Mouse (Mus musculus): ENCODE measurements around the gene Rcc1. TPM values are rescaled to one million over a fixed set of nuclear protein-coding genes. Genes with fewer than 3 reads are reported as not detected.

Gene Rcc1
- total RNA-seq, 2 experiments from 2014 or later, result 6.4 to 7.5 TPM

DNA sequence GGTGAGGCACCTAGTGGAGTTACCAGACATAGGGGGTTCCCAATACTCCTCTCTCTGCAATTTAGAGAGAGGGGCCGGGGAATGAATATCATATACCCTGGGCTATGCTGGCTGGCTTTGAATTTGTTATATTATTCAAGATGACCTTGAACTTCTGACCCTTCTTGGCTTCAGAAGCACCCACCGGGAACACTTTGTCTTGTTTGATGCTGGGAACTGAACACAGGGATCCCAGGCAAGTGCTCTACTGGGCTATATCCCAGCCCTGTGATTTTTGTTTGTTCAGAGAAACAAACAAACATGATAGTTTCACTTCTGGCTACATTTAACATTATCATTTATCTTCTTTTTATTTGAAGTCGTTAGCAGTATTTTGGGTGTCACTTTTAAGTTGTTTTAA lies 2.0 kb upstream of the Rcc1 start:
- DNase-seq, result no peak

DNA sequence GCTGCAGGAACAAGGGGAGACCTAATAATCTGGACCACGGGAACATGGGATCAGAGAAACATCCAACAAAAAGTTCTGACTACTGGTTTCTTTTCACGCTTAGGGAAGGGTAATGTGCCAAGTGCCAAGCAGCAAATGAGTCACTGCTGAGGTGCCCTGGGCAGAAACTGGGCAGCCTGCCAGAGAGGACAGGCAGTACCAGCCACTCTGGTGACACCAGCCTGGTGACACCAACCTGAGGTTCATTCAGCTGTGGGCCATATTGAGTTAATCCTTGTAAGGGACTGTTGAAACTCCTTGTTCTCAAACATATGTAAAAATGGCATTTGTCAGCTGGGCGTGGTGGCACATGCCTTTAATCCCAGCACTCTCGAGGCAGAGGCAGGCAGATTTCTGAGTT lies 1.2 kb upstream of the Rcc1 start:
- DNase-seq, result peak; percentile 42

DNA sequence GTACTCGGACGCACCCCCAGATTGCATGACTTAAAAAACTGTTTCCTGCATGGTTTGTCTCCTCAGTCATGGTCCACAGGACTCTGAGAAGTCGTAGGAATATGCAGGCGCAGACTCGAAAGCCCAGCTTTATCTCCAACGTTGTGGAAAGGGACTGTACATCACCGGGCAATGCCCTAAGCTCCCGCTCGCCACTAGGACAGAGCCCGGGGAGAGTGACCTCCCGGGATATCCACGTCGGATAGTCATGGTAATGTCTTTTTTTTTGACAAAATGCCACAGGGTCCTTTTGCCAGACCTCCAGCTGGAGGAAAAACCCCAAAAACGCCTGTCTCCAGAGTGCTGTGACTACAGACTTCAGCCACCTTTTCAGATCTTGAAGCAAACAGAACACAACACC lies 666 bp downstream of the Rcc1 start:
- DNase-seq, result peak; percentile 31 to 60

DNA sequence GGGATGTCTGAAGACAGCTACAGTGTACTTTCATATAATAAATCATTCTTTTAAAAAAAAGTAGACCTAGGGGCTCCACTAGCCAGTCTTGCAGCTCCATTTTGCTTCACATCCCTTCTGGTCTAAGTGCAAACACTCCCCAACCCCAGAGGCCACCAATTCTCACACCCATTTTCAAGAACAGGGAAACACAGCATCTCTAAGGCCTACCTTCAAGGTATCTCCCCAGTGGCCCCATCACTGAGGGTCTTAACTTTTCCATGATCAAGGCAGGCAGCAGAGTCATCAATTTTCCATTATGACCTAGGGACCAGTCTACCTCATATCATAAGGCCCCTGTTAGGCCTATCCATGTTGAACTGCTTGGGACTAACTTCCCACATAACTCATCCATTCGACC lies 2.0 kb downstream of the Rcc1 start:
- DNase-seq, result no peak

DNA sequence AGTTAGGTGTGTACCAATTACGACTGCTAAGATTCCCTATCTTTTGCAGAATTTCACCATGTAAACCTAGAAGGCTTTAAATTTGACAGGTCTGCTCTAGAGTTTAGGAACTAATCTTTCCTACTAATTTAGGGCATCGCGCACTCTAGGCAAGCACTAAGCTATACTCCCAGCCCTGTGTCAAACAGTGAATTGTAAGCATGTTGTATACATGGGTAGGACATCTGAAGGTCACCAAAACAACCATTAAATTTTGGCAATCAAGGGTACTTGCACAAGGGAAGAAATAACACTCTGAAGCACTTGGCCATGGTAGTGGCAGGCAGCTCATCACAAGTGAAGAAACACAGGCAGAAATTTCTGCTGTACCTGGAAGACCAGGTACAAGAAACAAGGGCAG lies 2.6 kb downstream of the Rcc1 start:
- DNase-seq, result no peak

DNA sequence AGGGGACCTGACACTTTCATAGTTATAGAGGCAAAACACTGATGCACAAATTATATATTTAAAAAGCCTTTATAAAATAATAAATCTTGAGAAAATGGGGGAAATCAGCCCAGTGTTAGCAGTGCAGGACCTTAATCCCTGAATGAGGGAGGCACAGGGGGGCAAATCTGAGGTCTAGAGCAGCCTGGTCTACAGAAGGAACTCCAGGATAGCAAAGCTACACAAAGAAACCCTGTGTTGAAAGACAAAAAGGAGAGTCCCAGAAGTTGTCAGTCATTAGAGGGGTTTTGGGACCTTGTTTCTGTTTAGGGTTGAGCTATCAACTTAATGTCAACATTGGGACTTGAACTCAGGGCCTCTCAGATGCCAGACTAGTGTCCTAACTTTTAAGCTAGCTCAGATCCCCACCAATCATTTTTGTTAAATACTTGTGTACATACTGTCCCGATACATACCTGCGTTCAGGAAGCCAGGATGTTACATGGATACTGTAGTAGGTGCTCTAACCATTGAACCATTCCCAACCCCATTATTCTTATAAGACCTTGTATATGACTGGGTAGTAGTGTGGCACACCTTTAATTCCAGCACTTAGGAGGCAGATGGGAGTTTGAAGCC lies 3.2 kb downstream of the Rcc1 start:
- no peak for DNase-seq

DNA sequence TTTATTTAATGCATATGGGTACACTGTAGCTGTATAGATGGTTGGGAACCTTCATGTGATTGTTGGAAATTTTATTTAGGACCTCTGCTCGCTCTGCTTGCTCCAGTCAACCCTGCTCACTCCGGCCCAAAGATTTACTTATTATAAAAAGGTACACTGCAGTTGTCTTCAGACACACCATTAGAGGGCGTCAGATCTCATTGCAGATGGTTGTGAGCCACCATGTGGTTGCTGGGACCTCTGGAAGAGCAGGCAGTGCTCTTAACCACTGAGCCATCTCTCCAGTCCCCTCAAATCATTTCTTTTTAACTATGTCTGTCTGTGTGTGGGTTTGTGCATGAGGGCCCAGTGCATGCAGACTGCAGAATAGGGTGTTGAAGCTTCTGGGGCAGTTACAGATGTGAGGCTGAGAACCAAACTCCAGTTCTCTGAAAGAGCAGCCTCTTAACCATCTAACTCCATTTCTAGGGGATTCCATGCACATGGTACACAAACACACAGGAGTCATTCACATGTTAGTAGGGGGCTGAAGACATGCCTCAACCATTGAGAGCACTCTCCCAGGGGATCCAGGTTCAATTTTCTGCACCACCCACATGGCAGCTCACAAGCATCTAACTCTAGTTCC lies 3.8 kb downstream of the Rcc1 start:
- no peak for DNase-seq

DNA sequence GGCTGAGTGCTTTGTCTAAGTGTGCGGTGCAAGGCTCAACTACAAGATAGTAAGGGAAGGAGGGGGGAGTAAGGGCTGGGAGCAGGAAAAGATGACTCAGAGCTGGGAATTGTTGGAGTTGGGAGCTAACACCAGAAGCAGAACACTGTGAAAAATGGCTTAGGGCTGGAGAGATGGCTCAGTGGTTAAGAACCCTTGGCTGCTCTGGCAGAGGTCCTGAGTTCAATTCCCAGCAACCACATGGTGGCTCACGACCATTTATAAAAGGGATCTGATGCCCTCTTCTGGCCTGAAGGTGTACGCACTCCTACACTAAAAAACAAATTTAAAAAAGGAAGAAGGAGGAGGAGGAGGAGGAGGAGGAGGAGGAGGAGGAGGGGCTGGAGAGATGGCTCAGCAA lies 6.7 kb downstream of the Rcc1 start:
- no peak for DNase-seq

DNA sequence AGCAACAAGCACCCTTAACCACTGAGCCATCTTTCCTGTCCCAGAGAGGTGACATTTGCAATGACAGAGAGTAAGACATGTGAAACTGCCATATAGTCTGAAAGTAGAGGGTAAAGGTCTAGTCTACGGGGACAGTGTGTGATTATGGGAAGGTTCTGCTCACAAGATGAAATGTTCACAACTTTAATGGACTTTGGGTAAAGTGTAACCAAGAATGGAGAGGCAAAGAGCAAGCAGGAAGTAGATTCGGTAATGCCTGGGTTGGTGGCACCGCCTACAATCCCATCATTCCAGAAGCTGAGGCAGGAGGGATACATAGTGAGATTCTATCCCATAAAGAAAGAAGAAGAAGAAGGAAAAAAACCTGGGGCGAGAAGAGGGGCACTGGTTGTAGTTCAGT lies 7.1 kb downstream of the Rcc1 start:
- DNase-seq, result no peak

DNA sequence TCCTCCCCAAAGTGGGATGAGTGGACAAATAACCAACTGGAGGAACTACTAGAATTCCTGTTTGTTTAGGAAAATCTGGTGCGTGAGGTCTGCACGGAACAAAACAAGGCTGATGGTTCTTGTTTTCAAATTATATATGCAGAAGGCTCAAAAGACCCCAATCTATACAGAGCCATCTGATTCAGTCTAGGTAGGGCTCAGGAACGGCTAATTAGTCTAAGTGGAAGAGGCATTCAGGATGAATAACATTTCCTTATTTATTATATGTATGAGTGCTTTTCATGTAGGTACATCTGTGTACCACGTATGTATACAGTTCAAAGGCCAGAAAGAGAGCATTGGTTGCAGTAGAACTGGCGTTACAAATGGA lies 7.6 kb downstream of the Rcc1 start:
- no peak for DNase-seq

DNA sequence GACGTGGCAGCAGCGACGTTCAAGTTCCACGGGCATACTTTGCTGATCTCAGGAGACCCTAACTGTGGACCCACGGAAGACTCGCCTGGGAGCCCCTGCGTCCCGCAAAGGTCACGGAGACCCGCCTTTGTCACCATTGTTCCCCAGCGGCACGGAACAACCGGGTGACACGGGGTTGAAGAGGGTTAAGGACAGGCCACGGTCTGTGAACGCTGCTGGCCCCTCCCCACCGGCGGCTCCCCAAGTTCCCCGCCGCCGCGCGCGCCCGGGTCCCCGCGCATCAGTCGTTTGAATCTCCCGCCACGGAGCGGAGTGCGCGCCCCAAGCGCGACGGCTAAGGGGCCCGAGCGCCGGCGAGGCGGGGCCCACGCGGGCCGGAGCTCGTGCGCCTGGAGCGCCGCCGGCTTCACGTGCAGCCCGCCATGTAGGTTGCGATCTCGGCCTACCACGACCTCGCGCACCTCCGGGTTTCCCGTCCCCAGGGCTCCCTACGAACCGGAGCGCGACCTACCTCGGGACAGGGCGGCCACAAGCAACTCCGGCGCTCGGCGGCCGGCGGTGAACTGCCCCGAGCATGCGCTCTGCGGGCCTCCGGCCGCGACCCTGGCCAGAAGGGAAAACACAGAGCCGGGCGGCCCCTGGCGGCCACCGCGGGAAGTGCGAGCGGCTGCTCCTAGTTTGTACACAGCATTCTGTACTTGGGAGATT lies 8.1 kb downstream of the Rcc1 start:
- peak; percentile 94 to 98 for DNase-seq

DNA sequence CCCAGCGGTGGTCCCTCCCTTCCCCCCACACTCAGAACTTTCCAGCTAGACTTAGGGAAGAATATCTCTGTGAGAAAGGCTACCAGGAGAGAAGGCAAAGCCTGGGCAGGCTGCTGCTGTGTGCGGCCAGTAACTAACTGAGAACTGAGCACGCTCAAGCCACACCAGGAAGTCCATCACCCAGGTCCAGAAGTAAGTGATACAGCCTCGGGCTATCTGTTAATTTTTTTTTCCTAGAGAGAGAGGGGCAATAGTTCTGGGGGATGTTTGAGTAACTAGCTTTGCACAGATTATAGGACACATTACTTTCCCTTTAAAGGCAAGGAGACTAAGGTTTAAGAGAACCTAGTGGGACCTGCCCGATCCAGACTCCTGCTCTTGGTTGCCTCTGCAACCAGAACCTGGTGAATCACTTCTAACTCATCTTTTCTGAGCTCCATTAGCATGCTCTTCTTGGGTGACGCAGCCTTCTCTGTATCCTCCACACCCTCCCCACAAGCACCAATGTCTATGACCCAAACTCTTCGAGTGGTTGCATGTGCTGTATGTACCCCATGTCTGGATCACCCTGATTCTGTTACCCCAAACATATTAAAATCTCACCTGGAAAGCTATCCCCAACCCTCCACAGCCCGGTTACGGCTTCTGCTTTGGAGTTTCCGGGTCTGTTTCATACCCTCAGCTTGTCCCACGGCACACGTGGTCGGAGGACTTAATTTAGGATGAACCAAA lies 8.8 kb downstream of the Rcc1 start:
- DNase-seq, result no peak

DNA sequence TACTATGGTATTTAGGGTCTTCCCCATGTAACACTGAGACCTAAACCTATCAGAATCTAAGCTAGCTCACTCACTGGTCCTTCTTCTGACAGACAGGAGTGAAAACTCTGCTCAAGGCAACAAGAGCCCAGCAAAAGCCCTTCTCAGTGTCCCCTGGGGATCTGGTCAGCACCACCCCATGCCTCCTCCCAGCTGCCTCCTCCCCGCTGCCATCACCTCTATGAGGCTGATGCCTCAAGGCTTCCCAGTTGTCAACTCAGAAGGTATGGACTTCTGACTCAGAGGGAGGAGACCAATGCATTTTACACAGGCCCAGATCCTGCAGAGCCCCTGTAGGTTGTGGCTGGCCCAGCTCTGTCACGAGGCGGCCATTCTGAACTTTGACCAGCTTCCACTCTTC lies 12.0 kb downstream of the Rcc1 start:
- DNase-seq, result no peak

DNA sequence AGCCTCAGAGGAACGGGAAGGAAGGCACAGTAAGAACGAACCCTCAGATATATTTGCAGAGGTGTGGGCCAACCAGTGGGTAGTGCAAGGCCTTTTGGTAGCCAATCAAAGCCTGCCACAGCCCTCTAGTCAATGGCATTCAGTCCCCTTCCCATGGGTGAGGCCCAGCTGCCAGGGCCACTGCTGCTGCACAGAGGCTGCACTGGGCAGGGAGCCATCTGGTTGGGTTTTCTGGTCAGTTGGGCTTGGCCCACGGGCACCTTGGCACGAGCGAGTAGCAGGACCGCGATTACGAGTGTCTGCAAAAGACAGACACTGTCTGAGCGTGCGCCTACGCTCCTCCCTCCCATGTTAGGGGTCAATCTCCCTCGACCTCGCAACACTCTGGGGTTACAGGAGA lies 14.5 kb downstream of the Rcc1 start:
- DNase-seq, result peak; percentile 72 to 79

DNA sequence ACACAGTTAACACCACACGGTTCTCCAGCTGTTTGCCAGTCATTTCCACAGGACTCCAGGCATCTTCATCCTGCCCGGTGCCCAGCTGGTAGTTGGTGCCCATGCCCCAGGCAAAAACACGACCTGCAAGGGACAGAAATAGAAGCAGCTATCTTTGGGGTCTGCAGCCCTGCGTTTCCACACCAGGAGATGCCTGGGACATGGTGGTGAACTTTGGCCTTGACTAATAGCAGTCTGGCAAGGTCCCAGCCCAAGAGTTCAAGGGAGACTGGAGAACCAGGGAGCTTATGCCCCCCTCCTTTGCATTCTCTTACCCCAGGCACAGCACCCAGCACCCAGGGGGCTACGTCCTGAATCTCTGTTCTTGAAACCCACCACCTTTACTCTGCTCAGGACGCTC lies 20.5 kb downstream of the Rcc1 start:
- no peak for DNase-seq

DNA sequence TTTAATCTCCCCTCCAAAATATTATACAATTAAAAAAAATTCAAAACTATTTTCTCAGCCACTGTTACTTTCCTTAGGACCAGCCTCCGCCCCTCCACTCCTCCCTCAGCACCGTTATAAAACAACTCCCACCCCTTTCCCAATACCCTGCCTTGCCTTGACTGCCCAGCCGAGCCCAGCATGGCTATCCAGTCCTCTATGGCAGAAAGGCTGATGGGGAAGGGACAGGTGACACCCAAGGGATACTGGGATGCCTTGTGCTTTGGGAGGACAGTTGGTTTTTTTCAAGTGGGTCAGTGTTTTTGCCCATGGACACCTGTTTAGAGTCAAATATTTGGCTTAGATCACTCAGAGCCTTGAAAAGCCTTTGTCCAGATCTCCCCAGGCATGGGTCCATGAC lies 21.4 kb downstream of the Rcc1 start:
- DNase-seq, result no peak

DNA sequence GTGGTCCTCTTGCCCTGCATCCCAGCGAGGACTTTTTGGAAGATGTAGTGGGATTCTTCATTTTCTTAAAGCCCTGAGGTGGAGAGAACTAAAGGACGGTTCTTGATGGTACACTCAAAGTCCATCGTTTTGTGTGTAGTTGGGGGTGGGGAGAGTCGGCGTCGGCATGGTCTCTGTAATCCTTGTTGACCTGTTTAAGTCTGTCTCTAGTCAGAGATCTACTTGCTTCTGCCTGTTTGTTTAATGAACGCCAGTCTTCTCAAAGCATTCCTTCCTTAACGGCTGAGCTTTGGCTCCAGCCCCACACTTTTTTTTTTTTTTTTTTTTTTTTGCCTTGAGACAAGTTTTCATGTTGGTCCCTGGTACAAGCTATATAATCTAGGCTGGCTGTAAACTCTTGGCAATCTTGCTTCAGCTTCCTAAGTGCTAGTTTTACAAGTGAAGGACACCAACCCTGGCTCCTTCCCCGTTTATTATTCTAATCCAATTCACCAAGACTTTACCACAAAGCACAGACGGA lies 23.5 kb downstream of the Rcc1 start:
- no peak for DNase-seq

DNA sequence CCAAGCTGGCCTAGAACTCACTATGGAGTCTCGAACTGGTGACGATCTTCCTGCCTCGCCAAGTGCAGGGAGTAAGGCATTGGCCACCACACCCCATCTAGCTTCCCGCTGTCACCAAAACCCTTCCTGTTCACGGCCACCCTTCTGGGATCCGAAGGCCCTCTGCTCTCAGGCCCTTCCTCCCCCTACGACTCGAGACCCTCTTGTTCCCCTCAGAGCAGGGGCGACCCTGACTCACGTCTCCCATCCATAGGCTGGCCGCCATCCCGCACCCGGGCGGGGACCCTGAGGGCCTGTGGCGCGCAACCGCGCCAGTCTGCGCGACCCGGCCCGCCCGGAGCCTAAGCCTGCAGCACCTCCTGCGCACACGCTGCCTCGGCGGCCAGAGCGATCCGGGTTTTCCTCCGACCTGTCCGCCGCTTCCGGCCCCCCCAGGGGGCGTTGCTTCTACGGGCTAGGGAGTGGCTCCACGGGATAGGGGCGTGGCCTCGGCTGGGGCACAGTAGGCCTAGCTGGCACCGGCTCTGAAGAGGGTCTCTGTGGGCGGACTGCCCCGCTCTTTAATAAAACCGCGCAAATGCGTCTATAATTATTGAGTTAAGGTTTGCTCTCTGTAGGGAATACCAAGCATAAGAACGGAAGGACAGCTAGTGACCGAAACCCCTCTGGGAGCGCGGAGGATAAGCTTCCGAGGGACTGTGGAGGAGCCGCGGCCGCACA lies 24.1 kb downstream of the Rcc1 start, which contains the start of gene Trnau1ap:
Gene Trnau1ap, minus strand, starts transcription at position 424 of the 720 bp plus-strand sequence.
- peak; percentile 93 to 94 for DNase-seq

DNA sequence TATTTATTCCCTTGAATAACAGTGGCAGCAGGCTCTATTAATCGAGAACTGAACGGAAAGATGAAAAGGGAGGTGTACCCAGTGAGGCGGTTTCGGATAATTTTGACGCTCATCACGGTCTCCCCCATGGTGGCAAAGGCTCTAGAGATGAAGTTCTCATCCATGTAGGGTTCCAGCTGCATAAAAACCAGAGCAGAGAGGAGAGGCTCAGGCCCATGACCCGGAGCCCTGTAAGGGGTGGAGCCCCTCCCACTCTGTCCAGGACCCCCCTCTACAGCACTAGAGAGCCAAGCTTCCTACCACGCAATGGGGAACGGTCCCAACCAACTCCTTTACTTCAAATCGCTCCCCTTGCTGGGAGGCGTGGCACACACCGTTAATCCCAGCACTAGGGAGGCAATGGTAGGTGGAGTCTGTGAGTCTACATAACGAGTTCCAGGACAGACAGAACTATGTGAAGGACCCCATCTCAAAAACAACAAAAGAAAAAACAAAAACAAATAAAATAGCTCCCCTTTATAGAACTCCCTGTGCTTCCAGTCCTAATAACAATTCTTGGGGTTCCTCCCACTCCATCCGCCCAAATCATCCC lies 24.9 kb downstream of the Rcc1 start:
- no peak for DNase-seq

DNA sequence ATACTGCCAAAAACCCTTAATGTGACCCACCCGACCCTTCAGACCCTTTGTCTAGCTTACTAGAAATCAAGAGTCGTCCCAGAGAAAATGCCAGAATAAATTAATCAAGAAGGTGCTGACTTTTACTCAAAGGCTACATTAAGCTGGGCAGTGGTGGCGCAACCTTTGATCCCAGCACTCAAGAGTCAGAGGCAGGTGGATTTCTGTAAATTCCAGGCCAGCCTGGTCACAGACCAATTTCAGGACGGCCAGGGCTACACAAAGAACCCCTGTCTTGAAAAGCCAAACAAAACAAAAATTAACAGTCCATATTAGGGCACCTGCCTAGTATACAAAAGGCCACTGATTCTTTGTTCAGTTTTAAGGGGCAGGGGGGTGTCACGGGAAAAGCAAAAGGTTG lies 26.9 kb downstream of the Rcc1 start:
- DNase-seq, result no peak

DNA sequence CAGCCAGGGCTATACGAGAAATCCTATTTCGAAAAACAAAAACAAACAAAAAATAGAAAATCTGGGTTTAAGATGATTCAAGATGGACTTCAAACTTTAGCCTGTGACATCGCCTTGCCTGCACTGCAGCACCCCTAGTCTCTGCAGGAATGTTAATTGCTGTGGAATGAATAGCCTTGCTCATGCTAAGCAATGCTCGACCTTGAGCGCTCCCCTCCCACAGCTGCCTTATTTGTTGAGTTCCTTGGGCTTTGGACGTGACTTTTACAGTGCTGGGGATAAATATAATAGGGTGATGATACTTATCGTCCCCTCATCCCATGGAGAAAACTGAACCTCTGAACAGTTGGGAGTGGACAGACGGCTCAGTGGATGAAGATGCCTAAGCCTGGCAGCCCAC lies 37.7 kb downstream of the Rcc1 start:
- no peak for DNase-seq

DNA sequence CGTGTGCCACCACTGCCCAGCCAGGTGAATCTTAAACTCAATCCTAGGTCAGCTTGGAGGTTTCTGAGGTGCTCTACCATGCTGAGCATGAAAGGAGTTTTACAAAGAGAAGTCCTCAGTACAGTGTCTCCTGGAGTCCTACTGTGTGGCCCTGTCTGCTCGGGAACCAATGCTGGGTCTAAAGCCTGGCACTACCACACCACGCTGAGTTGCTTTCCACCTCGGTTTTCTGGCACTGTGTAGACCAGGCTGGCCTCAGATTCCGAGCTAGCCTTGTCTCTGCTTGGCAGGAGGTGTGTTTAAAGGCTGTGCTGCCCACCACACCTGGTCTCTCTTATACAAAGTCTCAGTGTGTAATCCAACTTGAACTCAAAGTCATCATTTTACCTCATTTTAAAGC lies 40.8 kb downstream of the Rcc1 start:
- no peak for DNase-seq

Data from heart, adult 18-20 months (tissue).